Mouse (Mus musculus) thymus, adult 2 months (tissue): ENCODE results near the gene Cadm4.

Source experiments
- CTCF ChIP-seq: fragments of 200-500 bp; IDR thresholded peaks from 2 replicates; pipeline ENCODE4 v1.5.1; 2012; ENCODE audit warnings: mild to moderate bottlenecking, control low read depth, low read length, moderate library complexity, borderline replicate concordance; ENCODE audit not compliant: control insufficient read depth, poor library complexity, insufficient read depth; ENCODE audit errors: extremely low read depth
- POLR2A ChIP-seq: fragments of 200-500 bp; IDR thresholded peaks from 2 replicates; pipeline ENCODE4 v1.6.1; 2012; ENCODE audit warnings: mild to moderate bottlenecking, low read length, control low read depth, moderate library complexity; ENCODE audit not compliant: control insufficient read depth, poor library complexity, insufficient read depth; ENCODE audit errors: extremely low read depth

- TF ChIP-seq POLR2A (no peak), CTCF (no peak)
Measured at GRCm38 (mm10) chr7:24442313-24442712, 39.5 kb upstream of the Cadm4 start.
